Mouse (Mus musculus): ENCODE measurements around the gene Acad12.

DNA sequence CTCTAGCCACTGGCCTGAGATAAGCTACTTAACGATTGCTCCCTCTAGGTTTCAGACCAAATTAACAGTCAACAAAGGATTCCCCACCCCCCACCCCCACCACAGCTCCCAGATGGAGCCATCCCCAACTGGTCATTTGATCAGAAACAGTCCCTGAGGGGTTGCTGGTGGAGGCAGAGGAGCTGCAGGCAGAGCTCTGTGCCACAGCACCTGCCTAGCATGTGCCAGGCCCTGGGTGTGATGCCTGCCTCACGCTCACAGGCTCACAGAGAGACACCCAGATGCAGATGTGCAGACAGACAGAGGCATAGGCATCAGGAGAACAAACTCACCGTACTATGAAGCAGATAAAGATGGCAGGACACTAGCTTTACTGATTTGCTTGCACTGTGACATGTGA is 14.1 kb upstream of the Acad12 start:
- TF ChIP-seq CTCF (IDR thresholded peaks at IDR 0.05; ENCODE audit: extremely low read depth, insufficient read depth, low read length) = no peak
- no peak for TF ChIP-seq POLR2A (IDR thresholded peaks at IDR 0.05; ENCODE audit: extremely low read depth, insufficient read depth, low read length)

Measured in cortical plate, adult 2 months (tissue).